ENCODE assay signal across 8 mouse cellular contexts in genomic region chr8:121950749-121951655, GRCm38 (mm10). TPM values are rescaled to one million over a fixed set of nuclear protein-coding genes. Genes with fewer than 3 reads are reported as not detected.
DNase-seq lines count a peak whose midpoint lies in the region; ATAC-seq and TF ChIP-seq lines count a peak whose summit lies in the region.

No protein-coding gene starts in this region.

- DNase-seq in MEL (ENCODE audit: low read depth, low spot score): peak; percentile 72
- peak; percentile 77 for DNase-seq in cerebellum, adult 11 months
- peak; percentile 56 for DNase-seq in hindbrain, embryonic 11.5 days (ENCODE audit: low spot score)
- peak; percentile 59 to 73 for DNase-seq in layer of hippocampus, postnatal 14 days (ENCODE audit: low spot score in 2 of 2)
- DNase-seq in lung, postnatal 25 days (ENCODE audit: low spot score): peak; percentile 69
- DNase-seq in skeletal muscle tissue, adult 2 months (ENCODE audit: low read depth, low spot score): peak; percentile 73
- DNase-seq in ovary, postnatal 10 days (ENCODE audit: low spot score): no peak

- H3K4me1 ChIP-seq in MEL (ENCODE audit: control insufficient read depth in 1 of 2, insufficient read depth in 2 of 2, low read length in 2 of 2): peaks cover 6 to 46% of the 10 kb centered on the region in 2 experiments; a peak in 3 of 4 replicates
- peaks cover 38% of the 10 kb centered on the region for H3K4me1 ChIP-seq in forebrain, embryonic 16.5 days (replicated peaks; ENCODE audit: control insufficient read depth, insufficient read depth, low read length)
- peaks cover 9% of the 10 kb centered on the region for H3K4me1 ChIP-seq in hindbrain, embryonic 11.5 days (replicated peaks; ENCODE audit: control insufficient read depth, insufficient read depth, low read length)

- H3K27ac ChIP-seq in MEL (ENCODE audit: control insufficient read depth, low read depth, low read length): peak overlapping the region; percentile 98
- H3K27ac ChIP-seq in forebrain, embryonic 16.5 days (ENCODE audit: low read length): peak overlapping the region; percentile 94
- H3K27ac ChIP-seq in hindbrain, embryonic 11.5 days (ENCODE audit: low read depth, low read length): peak overlapping the region; percentile 93

- no peak; a peak in 1 of 6 replicates for TF ChIP-seq CTCF in MEL (IDR thresholded peaks at IDR 0.05 in 2 of 3, conservative IDR thresholded peaks at IDR 0.05 in 1 of 3; ENCODE audit: control insufficient read depth in 1 of 3, insufficient read depth in 1 of 3, low read depth in 2 of 3, low read length in 3 of 3, poor library complexity in 1 of 3, severe bottlenecking in 1 of 3)

- H3K9me3 ChIP-seq in MEL (replicated peaks; ENCODE audit: insufficient read depth, low read length): no peaks in the 10 kb centered on the region
- no peaks in the 10 kb centered on the region for H3K9me3 ChIP-seq in forebrain, embryonic 16.5 days (ENCODE audit: control insufficient read depth, low read length)
- no peaks in the 10 kb centered on the region for H3K9me3 ChIP-seq in hindbrain, embryonic 11.5 days (ENCODE audit: control insufficient read depth, low read length)

- H3K9ac ChIP-seq in MEL (ENCODE audit: control insufficient read depth, low read depth, low read length, poor library complexity, severe bottlenecking): peak overlapping the region; percentile 87
- H3K9ac ChIP-seq in forebrain, embryonic 16.5 days (replicated peaks; ENCODE audit: low read depth, low read length): peak overlapping the region; percentile 95
- H3K9ac ChIP-seq in hindbrain, embryonic 11.5 days (ENCODE audit: low read depth, low read length): peak overlapping the region; percentile 96

- H3K79me2 ChIP-seq in MEL (ENCODE audit: control insufficient read depth, insufficient read depth, low read length, poor library complexity): peaks cover 25% of the 10 kb centered on the region

- TF ChIP-seq EP300 in MEL (IDR thresholded peaks at IDR 0.05; ENCODE audit: low read depth in 1 of 2, low read length in 2 of 2): peak in 1 of 2 experiments; percentile 71; a peak in 1 of 4 replicates

- WGBS in forebrain, embryonic 16.5 days: under 1% methylated on average over 52 of the region's 97 CpGs
- WGBS in hindbrain, embryonic 11.5 days: under 1% methylated on average over 50 of the region's 97 CpGs

- ATAC-seq in forebrain, embryonic 16.5 days: no peak
- ATAC-seq in hindbrain, embryonic 11.5 days (ENCODE audit: low FRiP score): peak; percentile 9

- H3K27me3 ChIP-seq in MEL (ENCODE audit: control insufficient read depth in 1 of 2, insufficient read depth in 2 of 2, low read length in 2 of 2): no peaks in the 10 kb centered on the region
- H3K27me3 ChIP-seq in forebrain, embryonic 16.5 days (replicated peaks; ENCODE audit: control insufficient read depth, insufficient read depth, low read length): no peaks in the 10 kb centered on the region
- no peaks in the 10 kb centered on the region for H3K27me3 ChIP-seq in hindbrain, embryonic 11.5 days (ENCODE audit: control insufficient read depth, insufficient read depth, low read length)

- peak overlapping the region; percentile 69 to 90 for H3K4me3 ChIP-seq in MEL (ENCODE audit: control insufficient read depth in 1 of 2, insufficient read depth in 1 of 2, low read depth in 2 of 2, low read length in 2 of 2)
- H3K4me3 ChIP-seq in forebrain, embryonic 16.5 days (replicated peaks; ENCODE audit: low read length): peak overlapping the region; percentile 87
- peak overlapping the region; percentile 95 for H3K4me3 ChIP-seq in hindbrain, embryonic 11.5 days (ENCODE audit: low read depth, low read length)

- TF ChIP-seq POLR2A in MEL (IDR thresholded peaks at IDR 0.05; ENCODE audit: control insufficient read depth in 1 of 2, insufficient read depth in 1 of 2, low read depth in 1 of 2, low read length in 2 of 2, poor library complexity in 1 of 2): peak; percentile 74 to 75

- peak overlapping the region; percentile 66 for H3K4me2 ChIP-seq in forebrain, embryonic 16.5 days (ENCODE audit: low read length)
- peak overlapping the region; percentile 83 for H3K4me2 ChIP-seq in hindbrain, embryonic 11.5 days (replicated peaks; ENCODE audit: low read depth, low read length)

- TF ChIP-seq RAD21 in MEL (IDR thresholded peaks at IDR 0.05; ENCODE audit: low read depth, low read length): no peak

- peaks cover 0 to 46% of the 10 kb centered on the region in 2 experiments; a peak in 2 of 4 replicates for H3K36me3 ChIP-seq in MEL (ENCODE audit: control insufficient read depth in 1 of 2, insufficient read depth in 2 of 2, low read length in 2 of 2)
- H3K36me3 ChIP-seq in forebrain, embryonic 16.5 days (ENCODE audit: control insufficient read depth, insufficient read depth): no peaks in the 10 kb centered on the region
- no peaks in the 10 kb centered on the region for H3K36me3 ChIP-seq in hindbrain, embryonic 11.5 days (ENCODE audit: control insufficient read depth, insufficient read depth, low read length)

TF ChIP-seq in MEL, 35 proteins besides CTCF, POLR2A, EP300 and RAD21:
- TF ChIP-seq TCF12 (IDR thresholded peaks at IDR 0.05; ENCODE audit: low read depth, low read length) (peak; percentile 17), MAZ (IDR thresholded peaks at IDR 0.05; ENCODE audit: low read depth, low read length) (peak; percentile 65; the same call in 1 of the 2 replicates), CHD1 (IDR thresholded peaks at IDR 0.05; ENCODE audit: low read depth, low read length) (peak; percentile 97), MXI1 (IDR thresholded peaks at IDR 0.05; ENCODE audit: low read depth, low read length) (peak; percentile 76), ETS1 (IDR thresholded peaks at IDR 0.05; ENCODE audit: low read depth, low read length) (no peak), ELF1 (IDR thresholded peaks at IDR 0.05; ENCODE audit: low read depth, low read length) (0 out of 2 replicates have a peak, but pooled peaks have one; percentile 30), SIN3A (IDR thresholded peaks at IDR 0.05; ENCODE audit: low read length) (peak; percentile 58), SMC3 (IDR thresholded peaks at IDR 0.05; ENCODE audit: low read depth, low read length) (no peak), ZC3H11A (IDR thresholded peaks at IDR 0.05; ENCODE audit: low read depth, low read length) (no peak), ZMIZ1 (IDR thresholded peaks at IDR 0.05; ENCODE audit: low read depth, low read length) (0 out of 2 replicates have a peak, but pooled peaks have one; percentile 63), E2F4 (IDR thresholded peaks at IDR 0.05; ENCODE audit: borderline replicate concordance, low read depth, low read length) (no peak), POLR2AphosphoS2 (IDR thresholded peaks at IDR 0.05; ENCODE audit: low read length) (peak; percentile 71; the same call in 1 of the 2 replicates), MYB (IDR thresholded peaks at IDR 0.05; ENCODE audit: low read depth, low read length) (peak; percentile 99), TBP (IDR thresholded peaks at IDR 0.05; ENCODE audit: low read depth, low read length) (peak; percentile 50; the same call in 1 of the 2 replicates)

RNA-seq across cellular contexts. Expression of gene Banp, which starts 1.5 kb away (rescaled TPM):
- 19.2 and 20.8 TPM in 2 replicates for total RNA-seq in MEL (2012; rRNA removed)
- 10 to 100 TPM in 1 of 2 experiments, not detected in 1; 28.4 TPM for polyA plus RNA-seq in MEL (2012; ENCODE audit: insufficient read depth in 1 of 2, insufficient read length in 2 of 2, low read depth in 1 of 2, low replicate concordance in 2 of 2, missing spikeins in 1 of 2)
- 68.4 and 69.9 TPM in 2 replicates for polyA plus RNA-seq in forebrain, embryonic 16.5 days (2015; fragmentation: Nextera tagmentation; extraction: Ambion mirVana)
- polyA plus RNA-seq in hindbrain, embryonic 11.5 days (2014; fragmentation: Nextera tagmentation; extraction: Ambion mirVana): 50.8 and 51.8 TPM in 2 replicates
- 10 to 100 TPM; 27.1 to 43.0 TPM for total RNA-seq in layer of hippocampus, postnatal 14 days (2021)

RNA-seq across cellular contexts. Expression of gene Car5a, which starts 6.3 kb away (rescaled TPM):
- not detected in 2 replicates for total RNA-seq in MEL (2012; rRNA removed)
- polyA plus RNA-seq in MEL (2012; ENCODE audit: insufficient read depth in 1 of 2, insufficient read length in 2 of 2, low read depth in 1 of 2, low replicate concordance in 2 of 2, missing spikeins in 1 of 2): under 1 TPM in 1 of 2 experiments, not detected in 1; 0.08 TPM
- polyA plus RNA-seq in forebrain, embryonic 16.5 days (2015; fragmentation: Nextera tagmentation; extraction: Ambion mirVana): 0.50 and 0.72 TPM in 2 replicates
- 0.15 TPM in 1 of 2 replicates, not detected in the other for polyA plus RNA-seq in hindbrain, embryonic 11.5 days (2014; fragmentation: Nextera tagmentation; extraction: Ambion mirVana)
- not detected for total RNA-seq in layer of hippocampus, postnatal 14 days (2021)

RNA-seq across cellular contexts. Expression of gene Slc7a5, which starts 43.5 kb away (rescaled TPM):
- total RNA-seq in MEL (2012; rRNA removed): 108 and 164 TPM in 2 replicates
- 100 to 1,000 TPM in 1 of 2 experiments, 10 to 100 TPM in 1; 55.0 to 263 TPM for polyA plus RNA-seq in MEL (2012; ENCODE audit: insufficient read depth in 1 of 2, insufficient read length in 2 of 2, low read depth in 1 of 2, low replicate concordance in 2 of 2, missing spikeins in 1 of 2)
- polyA plus RNA-seq in forebrain, embryonic 16.5 days (2015; fragmentation: Nextera tagmentation; extraction: Ambion mirVana): 44.1 and 47.5 TPM in 2 replicates
- 23.3 and 29.9 TPM in 2 replicates for polyA plus RNA-seq in hindbrain, embryonic 11.5 days (2014; fragmentation: Nextera tagmentation; extraction: Ambion mirVana)
- 100 to 1,000 TPM; 133 to 140 TPM for total RNA-seq in layer of hippocampus, postnatal 14 days (2021)
